Mouse (Mus musculus): ENCODE results near the gene Abcd3. TPM values are rescaled to one million over a fixed set of nuclear protein-coding genes. Genes with fewer than 3 reads are reported as not detected.

Gene Abcd3
- total and polyA plus RNA-seq, 3 experiments: 14.8 to 61.4 (median 29.9) TPM

GRCm38 (mm10) chr3:121842306-121842860 lies 27.3 kb upstream of the Abcd3 start:
- H3K79me2 ChIP-seq (ENCODE audit: control insufficient read depth, insufficient read depth, low read length, poor library complexity): no peaks in the 10 kb centered on the region
- peaks cover 0 to 17% of the 10 kb centered on the region in 2 experiments; a peak in 2 of 4 replicates for H3K36me3 ChIP-seq (ENCODE audit: control insufficient read depth in 1 of 2, insufficient read depth in 2 of 2, low read length in 2 of 2)

GRCm38 (mm10) chr3:121841412-121842014 lies 26.4 kb upstream of the Abcd3 start:
- peak overlapping the region; percentile 33 to 34; a peak in 3 of 4 replicates for H3K4me3 ChIP-seq (ENCODE audit: control insufficient read depth in 1 of 2, insufficient read depth in 1 of 2, low read depth in 2 of 2, low read length in 2 of 2)
- H3K27ac ChIP-seq (ENCODE audit: control insufficient read depth, low read depth, low read length): peak overlapping the region; percentile 53
- TF ChIP-seq MAFK (IDR thresholded peaks at IDR 0.05; ENCODE audit: borderline replicate concordance, low read depth, low read length) (peak; percentile 91), ETS1 (IDR thresholded peaks at IDR 0.05; ENCODE audit: low read depth, low read length) (peak; percentile 67; the same call in 1 of the 2 replicates), BHLHE40 (IDR thresholded peaks at IDR 0.05; ENCODE audit: borderline replicate concordance, low read depth, low read length) (no peak)
- no peaks in the 10 kb centered on the region for H3K27me3 ChIP-seq (ENCODE audit: control insufficient read depth in 1 of 2, insufficient read depth in 2 of 2, low read length in 2 of 2)
- no peaks in the 10 kb centered on the region for H3K9me3 ChIP-seq (replicated peaks; ENCODE audit: insufficient read depth, low read length)
- no peaks in the 10 kb centered on the region for H3K79me2 ChIP-seq (ENCODE audit: control insufficient read depth, insufficient read depth, low read length, poor library complexity)
- H3K4me1 ChIP-seq (ENCODE audit: control insufficient read depth in 1 of 2, insufficient read depth in 2 of 2, low read length in 2 of 2): peaks cover 10 to 21% of the 10 kb centered on the region in 2 experiments
- peak overlapping the region; percentile 37; the same call in 1 of the 2 replicates for H3K9ac ChIP-seq (ENCODE audit: control insufficient read depth, low read depth, low read length, poor library complexity, severe bottlenecking)
- peak; percentile 77 for DNase-seq (ENCODE audit: low read depth, low spot score)
- peaks cover 0 to 12% of the 10 kb centered on the region in 2 experiments; a peak in 2 of 4 replicates for H3K36me3 ChIP-seq (ENCODE audit: control insufficient read depth in 1 of 2, insufficient read depth in 2 of 2, low read length in 2 of 2)

More at GRCm38 (mm10) chr3:121842306-121842860, 27.3 kb upstream of the Abcd3 start:
- TF ChIP-seq HCFC1 (IDR thresholded peaks at IDR 0.05; ENCODE audit: low read depth, low read length): no peak
- no peak for TF ChIP-seq MAZ (IDR thresholded peaks at IDR 0.05; ENCODE audit: low read depth, low read length)
- TF ChIP-seq SMC3 (IDR thresholded peaks at IDR 0.05; ENCODE audit: low read depth, low read length): no peak
- TF ChIP-seq POLR2A (IDR thresholded peaks at IDR 0.05; ENCODE audit: control insufficient read depth in 1 of 2, insufficient read depth in 1 of 2, low read depth in 1 of 2, low read length in 2 of 2, poor library complexity in 1 of 2): no peak
- TF ChIP-seq BHLHE40 (IDR thresholded peaks at IDR 0.05; ENCODE audit: borderline replicate concordance, low read depth, low read length): no peak
- no peak for TF ChIP-seq UBTF (IDR thresholded peaks at IDR 0.05; ENCODE audit: borderline replicate concordance, insufficient read depth, low read depth, low read length)
- no peak for TF ChIP-seq ZNF384 (IDR thresholded peaks at IDR 0.05; ENCODE audit: low read depth, low read length)
- no peak for TF ChIP-seq KAT2A (conservative IDR thresholded peaks at IDR 0.05; ENCODE audit: low read depth, low read length)
- TF ChIP-seq GATA1 (IDR thresholded peaks at IDR 0.05; ENCODE audit: low read depth, low read length): no peak
- no peak for TF ChIP-seq MXI1 (IDR thresholded peaks at IDR 0.05; ENCODE audit: low read depth, low read length)
- no peak for TF ChIP-seq USF1 (IDR thresholded peaks at IDR 0.05; ENCODE audit: low read depth, low read length)
- no peak for TF ChIP-seq JUND (IDR thresholded peaks at IDR 0.05; ENCODE audit: low read depth, low read length)
- peak; percentile 40 for DNase-seq (ENCODE audit: low read depth, low spot score)
- Histone ChIP-seq H3K27ac (ENCODE audit: control insufficient read depth, low read depth, low read length) (no peak overlapping the region), H3K27me3 (ENCODE audit: control insufficient read depth in 1 of 2, insufficient read depth in 2 of 2, low read length in 2 of 2) (no peaks in the 10 kb centered on the region), H3K4me3 (ENCODE audit: control insufficient read depth in 1 of 2, insufficient read depth in 1 of 2, low read depth in 2 of 2, low read length in 2 of 2) (0 out of 4 replicates have a peak overlapping the region, but pooled peaks of 1 of the 2 experiments have one; percentile 33), H3K4me1 (ENCODE audit: control insufficient read depth in 1 of 2, insufficient read depth in 2 of 2, low read length in 2 of 2) (peaks cover 14 to 28% of the 10 kb centered on the region in 2 experiments), H3K9me3 (replicated peaks; ENCODE audit: insufficient read depth, low read length) (no peaks in the 10 kb centered on the region), H3K9ac (ENCODE audit: control insufficient read depth, low read depth, low read length, poor library complexity, severe bottlenecking) (no peak overlapping the region)

All from MEL (cell line).